Comparison of ENCODE assay signal across 8 mouse cellular contexts in genomic region chr11:97766154-97766881, GRCm38 (mm10). TPM values are rescaled to one million over a fixed set of nuclear protein-coding genes. Genes with fewer than 3 reads are reported as not detected.
A peak's percentile ranks its signal among the peaks of the same experiment; 100 is the strongest.
DNase-seq lines count a peak whose midpoint lies in the region; ATAC-seq lines count a peak whose summit lies in the region.

Cwc25 (minus strand) TSS chr11:97766556.

- DNase-seq in R1 (ENCODE audit: low read depth, low spot score) = peak; percentile 98
- DNase-seq in cerebellum, postnatal 25 days = peak; percentile 96 to 97
- peak; percentile 88 to 90 for DNase-seq in frontal cortex, postnatal 25 days (ENCODE audit: low spot score in 2 of 2)
- DNase-seq in hindbrain, embryonic 14.5 days (ENCODE audit: low spot score) = peak; percentile 100
- peak; percentile 96 to 97 for DNase-seq in layer of hippocampus, postnatal 36 days
- DNase-seq in lung, postnatal 36 days = peak; percentile 97
- DNase-seq in retina, postnatal 1 day = peak; percentile 97
- peak; percentile 90 to 94 for DNase-seq in urinary bladder, adult 18-20 months (ENCODE audit: low spot score in 2 of 2)

- peak; percentile 93 for ATAC-seq in hindbrain, embryonic 14.5 days (ENCODE audit: low FRiP score)

- H3K27ac ChIP-seq in hindbrain, embryonic 14.5 days = peak within 1 kb of the TSS; percentile 81

- H3K4me2 ChIP-seq in hindbrain, embryonic 14.5 days (replicated peaks) = peak within 1 kb of the TSS; percentile 71

- peaks cover 23% of the 10 kb centered on the region for H3K36me3 ChIP-seq in hindbrain, embryonic 14.5 days (replicated peaks; ENCODE audit: control insufficient read depth, insufficient read depth)

- no peaks in the 10 kb centered on the region for H3K27me3 ChIP-seq in hindbrain, embryonic 14.5 days (ENCODE audit: control insufficient read depth, insufficient read depth, low read length)

- WGBS in hindbrain, embryonic 14.5 days = under 1% methylated on average over 38 of the region's 38 CpGs

- peaks cover 11% of the 10 kb centered on the region for H3K4me1 ChIP-seq in hindbrain, embryonic 14.5 days (replicated peaks; ENCODE audit: control insufficient read depth, insufficient read depth, low read length)

- H3K9me3 ChIP-seq in hindbrain, embryonic 14.5 days (ENCODE audit: control insufficient read depth, low read length) = no peaks in the 10 kb centered on the region

- H3K4me3 ChIP-seq in hindbrain, embryonic 14.5 days (replicated peaks; ENCODE audit: low read length) = peak within 1 kb of the TSS; percentile 77

- H3K9ac ChIP-seq in hindbrain, embryonic 14.5 days = peak within 1 kb of the TSS; percentile 93

RNA-seq across cellular contexts. Expression of gene Cwc25, which starts in this region (rescaled TPM):
- 8.1 and 11.2 TPM in 2 replicates for polyA plus RNA-seq in hindbrain, embryonic 14.5 days (2014; fragmentation: Nextera tagmentation; extraction: Ambion mirVana)
- 10 to 100 TPM; 19.5 to 19.8 TPM for total RNA-seq in layer of hippocampus, postnatal 36 days (2021)

Comparison
In these comparisons a context has a peak if more than half of its experiments do, and no peak if none do; other contexts are left out.
1. Peak in every context shown above with its lines: DNase-seq, ATAC-seq, H3K4me3 ChIP-seq and H3K27ac ChIP-seq.